Mouse (Mus musculus) NIH3T3 (cell line): ENCODE data around the gene Smpd2.

Source experiments
- DNase-seq: peaks from one replicate; pipeline ENCODE4 v3.0.0-alpha.2; 2012; ENCODE audit warnings: low read depth

The Smpd2 gene

DNA sequence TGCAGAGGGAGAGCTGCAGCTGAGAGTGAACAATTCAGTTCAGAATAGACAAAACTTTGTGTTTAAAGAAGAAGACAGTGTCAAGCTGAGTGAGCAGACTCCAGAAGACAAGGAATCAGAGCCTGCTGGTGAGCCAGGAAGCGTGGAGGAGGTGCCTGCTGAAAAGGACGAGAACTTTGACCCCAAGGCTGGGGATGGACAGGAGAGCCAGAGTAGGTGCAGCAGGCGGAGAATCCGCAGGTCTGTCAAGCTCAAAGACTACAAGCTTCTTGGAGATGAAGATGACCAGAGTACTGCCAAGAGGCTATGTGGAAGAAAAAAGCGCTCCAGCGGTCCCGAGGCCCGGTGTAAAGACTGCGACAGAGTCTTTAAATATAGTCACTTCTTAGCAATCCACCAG is 38.5 kb downstream of the Smpd2 start:
- DNase-seq: no peak

DNA sequence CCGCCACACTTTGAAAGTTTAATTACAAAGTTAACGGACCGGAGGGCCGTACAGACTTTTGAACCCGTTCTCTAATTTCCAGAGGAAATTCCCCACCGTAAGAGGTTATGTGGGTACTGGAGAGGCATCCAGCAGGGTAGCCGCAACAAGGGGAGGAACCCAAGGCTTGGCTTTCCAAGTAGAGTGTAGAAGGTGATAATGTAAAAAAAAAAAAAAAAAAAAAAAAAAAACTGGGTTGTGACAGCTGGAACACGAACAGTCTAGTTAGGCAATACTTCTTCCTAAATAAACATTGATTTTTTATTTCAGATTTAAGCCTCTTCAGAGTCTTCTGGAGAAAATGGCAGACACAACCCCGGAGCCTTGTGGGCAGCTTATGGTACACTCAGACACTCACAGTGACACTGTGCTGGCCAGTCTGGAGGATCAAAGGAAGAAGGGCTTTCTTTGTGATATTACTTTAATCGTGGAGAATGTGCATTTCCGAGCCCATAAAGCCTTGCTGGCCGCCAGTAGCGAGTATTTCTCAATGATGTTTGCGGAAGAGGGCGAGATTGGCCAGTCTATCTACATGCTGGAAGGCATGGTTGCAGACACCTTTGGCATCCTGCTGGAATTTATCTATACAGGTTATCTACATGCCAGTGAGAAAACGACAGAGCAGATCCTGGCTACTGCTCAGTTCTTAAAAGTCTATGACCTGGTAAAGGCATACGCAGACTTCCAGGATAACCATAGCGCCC is 39.2 kb downstream of the Smpd2 start:
- peak; percentile 9 for DNase-seq

DNA sequence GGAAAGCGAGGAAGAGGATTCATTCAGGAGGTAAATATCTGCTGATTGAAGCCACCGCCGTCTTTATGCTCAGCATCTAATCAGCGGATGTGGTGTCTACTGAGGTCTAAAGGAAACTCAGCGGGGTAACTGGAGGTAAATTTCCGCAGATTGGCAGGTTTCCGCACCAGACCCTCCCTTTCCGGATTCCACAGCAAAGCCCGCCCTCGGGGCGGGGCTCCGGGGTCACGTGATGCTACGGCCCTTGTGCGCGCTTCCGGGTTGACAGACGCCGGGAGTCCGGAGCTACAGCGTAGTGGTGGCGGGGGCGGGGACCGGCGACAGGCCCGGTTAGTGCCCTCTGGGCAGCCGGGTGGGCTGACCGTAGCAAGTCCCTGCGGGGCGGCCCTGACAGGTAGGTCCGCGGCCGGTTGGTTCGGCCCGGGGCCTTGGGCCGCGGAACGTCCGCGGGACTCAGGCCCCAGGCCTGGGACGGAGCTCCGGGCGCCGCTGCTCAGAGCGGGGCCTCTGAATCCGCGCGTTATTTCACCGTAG is 40.0 kb downstream of the Smpd2 start, which contains the start of gene Zbtb24:
Gene Zbtb24 (plus strand): TSS at position 247 of the 534 bp plus-strand sequence.
- peak; percentile 98 for DNase-seq

DNA sequence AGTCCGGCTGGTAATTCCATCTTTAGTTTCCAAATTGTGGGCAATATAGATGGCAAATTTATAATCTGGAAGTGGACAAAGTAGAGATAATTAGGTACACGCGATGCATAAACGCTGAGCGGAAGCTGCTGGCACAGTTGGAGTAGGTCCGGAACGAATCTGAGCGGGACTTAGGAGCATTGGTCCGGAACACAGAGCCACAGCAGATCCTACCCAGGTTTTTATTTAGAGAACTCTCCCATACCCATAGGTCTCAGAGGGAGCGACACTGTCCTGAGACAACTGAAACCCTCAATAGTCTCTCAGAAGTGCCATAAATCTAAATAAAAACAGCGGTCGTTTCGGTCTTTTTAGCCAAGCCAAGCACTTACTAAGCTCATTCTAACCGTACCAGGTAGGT is 40.5 kb downstream of the Smpd2 start:
- DNase-seq: no peak

DNA sequence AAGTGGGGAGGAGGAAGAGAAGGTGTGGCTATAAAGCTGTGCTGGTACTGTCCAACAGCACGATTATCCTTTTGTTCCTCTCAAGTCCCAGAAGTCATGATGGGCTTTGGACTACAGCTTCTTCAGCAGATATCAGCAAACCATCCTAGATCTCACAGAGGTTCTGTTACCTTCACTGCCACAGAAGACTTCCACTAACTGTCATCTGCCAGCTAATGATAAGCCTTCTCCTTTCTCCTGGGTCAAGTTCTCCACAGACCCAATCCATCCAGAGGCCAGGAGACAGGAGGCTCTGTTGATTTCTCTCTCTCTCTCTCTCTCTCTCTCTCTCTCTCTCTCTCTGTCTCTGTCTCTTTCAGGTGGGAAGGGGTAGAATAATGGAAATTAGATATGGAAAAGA is 42.0 kb downstream of the Smpd2 start:
- no peak for DNase-seq
